Mouse (Mus musculus): ENCODE data around the gene Hcn3. TPM values are rescaled to one million over a fixed set of nuclear protein-coding genes. Genes with fewer than 3 reads are reported as not detected.
A peak's percentile ranks its signal among the peaks of the same experiment; 100 is the strongest.

The Hcn3 gene
- 1.8 and 2.5 TPM in 2 replicates for polyA plus RNA-seq (2014; fragmentation: Nextera tagmentation; extraction: Ambion mirVana)

DNA sequence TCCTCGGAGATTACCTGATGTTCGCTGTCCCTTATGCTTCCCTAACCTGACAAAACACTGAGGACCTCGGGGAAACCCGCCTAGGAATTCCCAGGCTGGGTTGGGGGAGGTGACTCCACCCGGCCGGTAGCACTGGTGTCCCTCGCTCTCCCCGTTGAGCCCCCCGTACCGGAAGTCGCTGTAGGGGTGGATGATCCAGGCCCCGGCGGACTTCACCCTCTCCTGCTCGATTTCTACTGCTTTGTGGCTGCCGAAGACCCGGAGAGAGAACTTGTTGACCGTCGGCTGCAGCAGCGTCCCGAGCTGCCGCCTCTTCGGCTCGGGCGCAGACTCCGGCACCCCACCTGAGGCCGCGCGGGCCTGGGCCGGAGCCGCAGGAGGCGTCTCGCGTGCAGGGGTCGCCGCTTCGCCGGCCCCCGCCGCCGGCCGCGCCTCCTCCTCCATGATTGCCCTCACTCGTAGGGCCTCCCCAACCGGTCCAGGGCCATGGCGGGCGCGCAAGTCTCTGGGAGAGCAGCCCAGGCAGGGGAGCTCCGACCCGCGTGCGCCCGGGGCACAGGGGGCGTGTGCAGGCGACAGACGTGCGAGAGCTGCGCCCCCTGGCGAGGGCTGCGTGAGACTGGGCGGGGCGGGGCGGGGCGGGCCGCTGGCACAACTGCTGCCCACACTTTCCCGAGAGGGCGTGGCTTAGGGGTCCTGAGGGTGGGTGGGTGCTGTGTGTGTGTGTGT is at the start of gene Hcn3:
TSS of gene Hcn3 (minus strand) at position 581 of the 729 bp plus-strand sequence.
- H3K9ac ChIP-seq (ENCODE audit: low read length) = peak within 1 kb of the TSS; percentile 43; the same call in 1 of the 2 replicates
- peak; percentile 67 for ATAC-seq (replicated peaks; ENCODE audit: low FRiP score, low TSS enrichment, low read depth)
- peak within 1 kb of the TSS; percentile 98 for H3K4me2 ChIP-seq (ENCODE audit: low read length)
- under 1% methylated on average over 34 of the region's 66 CpGs for WGBS
- H3K27ac ChIP-seq (ENCODE audit: low read depth) = no peak within 1 kb of the TSS
- H3K27me3 ChIP-seq (replicated peaks; ENCODE audit: control insufficient read depth, insufficient read depth, low read length) = no peaks in the 10 kb centered on the region; the same call in 1 of the 2 replicates
- no peaks in the 10 kb centered on the region for H3K36me3 ChIP-seq (ENCODE audit: control insufficient read depth, insufficient read depth, low read length)
- DNase-seq (ENCODE audit: low spot score) = peak; percentile 81
- peaks cover 9% of the 10 kb centered on the region for H3K4me1 ChIP-seq (replicated peaks; ENCODE audit: control insufficient read depth, insufficient read depth, low read length)
- no peaks in the 10 kb centered on the region for H3K9me3 ChIP-seq (ENCODE audit: control insufficient read depth, low read length)
- H3K4me3 ChIP-seq (ENCODE audit: low read depth, low read length) = peak within 1 kb of the TSS; percentile 57

DNA sequence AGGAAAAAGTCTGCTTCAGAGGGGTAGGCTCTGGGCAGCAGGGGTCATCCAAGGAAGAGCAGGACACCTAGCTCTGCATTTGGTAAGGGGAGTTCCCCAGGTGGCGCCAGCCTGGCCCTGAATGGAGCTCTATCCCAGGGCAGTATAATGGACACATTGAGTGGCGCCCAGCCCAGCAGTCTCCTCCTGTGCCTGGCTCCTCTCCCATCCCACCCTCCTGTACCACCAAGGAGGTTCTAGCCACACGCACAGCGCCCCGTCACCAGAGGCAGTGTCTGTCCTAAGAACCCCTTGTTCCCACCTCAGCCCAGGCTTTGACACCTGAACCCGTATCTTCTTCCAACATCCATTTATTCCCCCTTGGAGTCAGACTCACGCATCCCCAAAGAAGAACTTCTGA is 49.7 kb upstream of the Hcn3 start:
- H3K27me3 ChIP-seq (replicated peaks; ENCODE audit: control insufficient read depth, insufficient read depth, low read length) = no peaks in the 10 kb centered on the region
- no peak overlapping the region for H3K4me2 ChIP-seq (ENCODE audit: low read length)
- no peaks in the 10 kb centered on the region for H3K9me3 ChIP-seq (ENCODE audit: control insufficient read depth, low read length)
- 91% methylated on average over 7 of the region's 7 CpGs for WGBS
- ATAC-seq (replicated peaks; ENCODE audit: low FRiP score, low TSS enrichment, low read depth) (no peak), DNase-seq (ENCODE audit: low spot score) (no peak)
- peaks cover 61% of the 10 kb centered on the region for H3K36me3 ChIP-seq (ENCODE audit: control insufficient read depth, insufficient read depth, low read length)
- no peak overlapping the region for H3K9ac ChIP-seq (ENCODE audit: low read length)
- no peak overlapping the region for H3K4me3 ChIP-seq (ENCODE audit: low read depth, low read length)
- H3K4me1 ChIP-seq (replicated peaks; ENCODE audit: control insufficient read depth, insufficient read depth, low read length) = peaks cover 10% of the 10 kb centered on the region
- no peak overlapping the region for H3K27ac ChIP-seq (ENCODE audit: low read depth)

DNA sequence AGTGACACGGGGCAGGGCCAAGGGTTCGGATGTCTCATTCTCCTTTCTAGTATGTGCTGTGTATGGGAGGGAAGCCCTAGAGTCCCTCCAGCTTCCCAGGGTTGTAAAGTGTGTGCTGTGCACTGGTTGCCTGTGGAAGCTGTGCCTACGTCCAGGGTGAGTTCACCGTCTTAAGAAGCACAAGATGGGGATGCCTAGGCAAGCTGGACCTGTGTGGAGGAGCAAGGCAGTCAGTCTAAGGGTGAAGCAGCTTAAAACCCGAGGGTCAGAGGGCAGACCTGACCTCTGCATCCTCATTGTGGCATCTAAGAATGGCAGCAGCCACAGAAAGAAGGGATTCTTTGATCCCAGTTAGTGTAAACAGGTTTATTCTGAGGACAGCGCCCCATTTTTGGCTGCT is 48.7 kb upstream of the Hcn3 start:
- H3K4me1 ChIP-seq (replicated peaks; ENCODE audit: control insufficient read depth, insufficient read depth, low read length) = peaks cover 9% of the 10 kb centered on the region
- no peak overlapping the region for H3K9ac ChIP-seq (ENCODE audit: low read length)
- no peak overlapping the region for H3K27ac ChIP-seq (ENCODE audit: low read depth)
- H3K4me3 ChIP-seq (ENCODE audit: low read depth, low read length) = no peak overlapping the region
- H3K36me3 ChIP-seq (ENCODE audit: control insufficient read depth, insufficient read depth, low read length) = peaks cover 67% of the 10 kb centered on the region
- no peaks in the 10 kb centered on the region for H3K27me3 ChIP-seq (replicated peaks; ENCODE audit: control insufficient read depth, insufficient read depth, low read length)
- H3K9me3 ChIP-seq (ENCODE audit: control insufficient read depth, low read length) = no peaks in the 10 kb centered on the region
- DNase-seq (ENCODE audit: low spot score) (no peak), ATAC-seq (replicated peaks; ENCODE audit: low FRiP score, low TSS enrichment, low read depth) (no peak)
- H3K4me2 ChIP-seq (ENCODE audit: low read length) = no peak overlapping the region
- 84% methylated on average over 6 of the region's 6 CpGs for WGBS

DNA sequence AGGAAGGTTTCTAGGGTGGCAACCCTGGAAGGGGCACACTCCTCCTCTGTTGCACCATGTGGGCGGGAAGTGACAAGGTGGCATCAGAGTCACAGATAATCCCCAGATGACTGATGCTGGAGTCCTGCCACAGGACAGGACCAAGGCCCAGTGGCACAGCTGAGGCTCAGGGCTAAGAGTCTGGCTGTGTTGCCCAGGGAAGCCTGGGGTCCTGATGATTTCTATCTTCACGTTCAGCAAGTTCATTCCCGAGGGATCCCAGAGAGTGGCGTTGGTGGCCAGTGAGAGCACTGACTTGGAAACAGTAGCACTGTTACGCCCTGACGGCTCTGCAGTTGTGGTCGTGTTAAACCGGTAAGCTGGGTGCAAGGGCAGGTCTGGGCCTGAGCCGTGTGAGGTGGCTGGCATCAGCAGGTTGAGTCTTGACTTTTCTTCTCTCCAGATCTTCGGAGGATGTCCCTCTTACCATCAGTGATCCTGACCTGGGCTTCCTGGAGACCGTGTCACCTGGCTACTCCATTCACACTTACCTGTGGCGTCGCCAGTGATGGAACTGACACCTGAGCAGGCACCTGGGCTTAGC is 48.2 kb upstream of the Hcn3 start:
- 93% methylated on average over 13 of the region's 13 CpGs for WGBS
- Histone ChIP-seq H3K27me3 (replicated peaks; ENCODE audit: control insufficient read depth, insufficient read depth, low read length) (no peaks in the 10 kb centered on the region), H3K27ac (ENCODE audit: low read depth) (no peak overlapping the region), H3K4me2 (ENCODE audit: low read length) (no peak overlapping the region), H3K4me1 (replicated peaks; ENCODE audit: control insufficient read depth, insufficient read depth, low read length) (peaks cover 11% of the 10 kb centered on the region), H3K9ac (ENCODE audit: low read length) (no peak overlapping the region), H3K4me3 (ENCODE audit: low read depth, low read length) (no peak overlapping the region), H3K9me3 (ENCODE audit: control insufficient read depth, low read length) (no peaks in the 10 kb centered on the region), H3K36me3 (ENCODE audit: control insufficient read depth, insufficient read depth, low read length) (peaks cover 67% of the 10 kb centered on the region)
- no peak for ATAC-seq (replicated peaks; ENCODE audit: low FRiP score, low TSS enrichment, low read depth)
- DNase-seq (ENCODE audit: low spot score) = no peak

DNA sequence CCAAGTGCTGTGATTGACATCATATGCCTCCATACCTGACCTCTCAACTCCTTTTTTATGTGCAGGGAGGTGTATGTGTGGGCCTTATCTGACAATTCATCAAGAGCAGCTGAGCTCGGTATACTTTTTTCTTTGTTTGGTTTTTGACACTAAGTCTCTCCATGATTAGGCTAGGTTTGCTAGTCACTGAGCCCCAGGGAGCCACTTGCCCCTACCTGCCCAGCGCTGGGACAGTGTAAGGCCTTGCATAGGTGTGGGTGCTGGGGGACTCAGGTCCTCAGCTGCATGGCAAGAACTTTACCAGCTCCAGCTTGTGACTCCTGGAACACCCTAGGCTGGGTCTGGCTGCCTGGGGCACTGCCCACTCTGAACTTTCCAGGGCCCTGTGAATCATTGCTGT is 46.7 kb upstream of the Hcn3 start:
- H3K36me3 ChIP-seq (ENCODE audit: control insufficient read depth, insufficient read depth, low read length) = peaks cover 67% of the 10 kb centered on the region
- no peak overlapping the region for H3K27ac ChIP-seq (ENCODE audit: low read depth)
- no peak overlapping the region for H3K4me2 ChIP-seq (ENCODE audit: low read length)
- no peaks in the 10 kb centered on the region for H3K9me3 ChIP-seq (ENCODE audit: control insufficient read depth, low read length)
- DNase-seq (ENCODE audit: low spot score) = no peak
- H3K4me3 ChIP-seq (ENCODE audit: low read depth, low read length) = no peak overlapping the region
- H3K4me1 ChIP-seq (replicated peaks; ENCODE audit: control insufficient read depth, insufficient read depth, low read length) = peaks cover 4% of the 10 kb centered on the region
- no peak overlapping the region for H3K9ac ChIP-seq (ENCODE audit: low read length)
- ATAC-seq (replicated peaks; ENCODE audit: low FRiP score, low TSS enrichment, low read depth) = no peak
- 87% methylated on average over 2 of the region's 2 CpGs for WGBS
- H3K27me3 ChIP-seq (replicated peaks; ENCODE audit: control insufficient read depth, insufficient read depth, low read length) = no peaks in the 10 kb centered on the region

DNA sequence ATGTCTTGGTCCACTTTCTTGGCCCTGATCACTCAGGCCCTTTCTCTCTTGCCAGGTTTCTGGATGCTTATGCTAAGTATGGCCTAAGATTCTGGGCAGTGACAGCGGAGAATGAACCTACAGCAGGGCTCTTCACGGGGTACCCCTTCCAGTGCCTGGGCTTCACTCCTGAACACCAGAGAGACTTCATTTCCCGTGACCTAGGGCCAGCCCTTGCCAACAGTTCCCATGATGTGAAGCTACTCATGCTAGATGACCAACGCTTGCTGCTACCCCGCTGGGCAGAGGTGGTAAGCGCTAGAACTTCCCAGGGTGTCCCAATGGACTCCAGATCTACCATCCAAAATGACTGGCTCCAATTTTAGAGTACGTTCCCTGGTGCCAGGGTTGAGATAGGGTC is 46.1 kb upstream of the Hcn3 start:
- Histone ChIP-seq H3K9me3 (ENCODE audit: control insufficient read depth, low read length) (no peaks in the 10 kb centered on the region), H3K4me3 (ENCODE audit: low read depth, low read length) (no peak overlapping the region), H3K36me3 (ENCODE audit: control insufficient read depth, insufficient read depth, low read length) (peaks cover 67% of the 10 kb centered on the region), H3K9ac (ENCODE audit: low read length) (no peak overlapping the region), H3K4me2 (ENCODE audit: low read length) (no peak overlapping the region), H3K27ac (ENCODE audit: low read depth) (no peak overlapping the region), H3K27me3 (replicated peaks; ENCODE audit: control insufficient read depth, insufficient read depth, low read length) (no peaks in the 10 kb centered on the region), H3K4me1 (replicated peaks; ENCODE audit: control insufficient read depth, insufficient read depth, low read length) (peaks cover 4% of the 10 kb centered on the region)
- WGBS = 95% methylated on average over 7 of the region's 7 CpGs
- no peak for ATAC-seq (replicated peaks; ENCODE audit: low FRiP score, low TSS enrichment, low read depth)
- DNase-seq (ENCODE audit: low spot score) = no peak

DNA sequence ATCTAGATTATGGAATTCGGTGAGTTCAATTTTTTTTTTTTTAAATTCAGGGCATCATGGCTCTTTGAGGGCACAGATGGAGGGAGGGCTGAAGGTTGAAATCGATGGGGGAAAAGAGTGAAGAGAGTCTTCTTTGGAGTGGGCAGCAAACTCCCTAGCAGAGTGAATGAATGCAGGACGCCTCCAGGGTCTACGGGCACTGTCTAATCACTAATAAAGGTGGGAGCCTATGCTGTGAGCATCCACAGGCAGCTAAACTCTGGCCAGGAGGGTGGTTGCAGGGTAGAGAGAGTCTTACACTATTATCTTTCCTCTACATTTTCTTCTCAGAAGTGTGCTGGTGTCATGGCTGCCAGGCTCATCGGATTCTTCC is 43.1 kb upstream of the Hcn3 start:
- ATAC-seq (replicated peaks; ENCODE audit: low FRiP score, low TSS enrichment, low read depth) (peak; percentile 14; the same call in 1 of the 2 replicates), DNase-seq (ENCODE audit: low spot score) (no peak)
- no peak overlapping the region for H3K27ac ChIP-seq (ENCODE audit: low read depth)
- peaks cover 4% of the 10 kb centered on the region for H3K4me1 ChIP-seq (replicated peaks; ENCODE audit: control insufficient read depth, insufficient read depth, low read length)
- peaks cover 38% of the 10 kb centered on the region for H3K36me3 ChIP-seq (ENCODE audit: control insufficient read depth, insufficient read depth, low read length)
- peak overlapping the region; percentile 67 for H3K4me3 ChIP-seq (ENCODE audit: low read depth, low read length)
- WGBS = 31% methylated on average over 5 of the region's 5 CpGs
- H3K9me3 ChIP-seq (ENCODE audit: control insufficient read depth, low read length) = no peaks in the 10 kb centered on the region
- no peaks in the 10 kb centered on the region for H3K27me3 ChIP-seq (replicated peaks; ENCODE audit: control insufficient read depth, insufficient read depth, low read length)
- peak overlapping the region; percentile 68 for H3K4me2 ChIP-seq (ENCODE audit: low read length)
- peak overlapping the region; percentile 49 for H3K9ac ChIP-seq (ENCODE audit: low read length)

DNA sequence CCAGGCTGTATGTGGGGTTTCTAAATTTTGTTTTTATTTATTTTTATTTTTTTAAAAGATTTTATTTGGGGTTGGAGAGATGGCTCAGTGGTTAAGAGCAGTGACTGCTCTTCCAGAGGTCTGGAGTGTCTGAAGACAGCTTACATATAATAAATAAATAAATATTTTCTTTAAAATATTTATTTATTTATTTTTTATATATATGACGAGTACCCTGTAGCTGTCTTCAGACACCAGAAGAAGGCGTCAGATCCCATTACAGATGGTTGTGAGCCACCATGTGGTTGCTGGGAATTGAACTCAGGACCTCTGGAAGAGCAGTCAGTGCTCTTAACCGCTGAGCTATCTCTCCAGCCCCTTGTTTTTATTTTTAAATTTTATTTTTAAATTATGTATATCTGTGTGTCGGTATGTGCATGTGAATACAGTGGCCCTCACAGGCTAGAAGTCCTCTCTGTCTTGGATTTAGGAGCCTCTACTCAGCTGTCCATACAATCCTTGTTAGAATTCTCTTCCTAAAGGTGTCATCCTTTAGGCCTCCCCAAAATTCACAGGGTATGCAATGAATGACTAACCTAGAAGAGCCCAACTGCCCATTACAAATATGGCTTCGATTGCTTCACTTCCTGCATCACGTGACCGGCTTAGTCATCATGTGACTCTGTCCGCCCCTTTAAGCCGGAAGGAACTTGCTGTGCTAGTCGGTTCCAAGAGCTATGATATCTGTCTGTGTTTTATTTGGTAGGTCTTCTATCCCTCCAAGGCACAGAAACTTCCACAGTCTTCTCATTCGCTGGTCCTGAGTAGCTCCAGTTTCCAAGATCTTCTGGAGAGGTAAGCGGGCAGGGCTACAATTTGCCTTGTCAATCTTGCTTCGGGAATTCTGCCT is 42.5 kb upstream of the Hcn3 start, which contains the start of gene Gba:
TSS of gene Gba (plus strand) at position 676 of the 889 bp plus-strand sequence.
- peak within 1 kb of the TSS; percentile 67 for H3K4me3 ChIP-seq (ENCODE audit: low read depth, low read length)
- H3K9ac ChIP-seq (ENCODE audit: low read length) = peak within 1 kb of the TSS; percentile 49
- peaks cover 32% of the 10 kb centered on the region for H3K36me3 ChIP-seq (ENCODE audit: control insufficient read depth, insufficient read depth, low read length)
- peak; percentile 92 for DNase-seq (ENCODE audit: low spot score)
- peaks cover 4% of the 10 kb centered on the region for H3K4me1 ChIP-seq (replicated peaks; ENCODE audit: control insufficient read depth, insufficient read depth, low read length)
- no peaks in the 10 kb centered on the region for H3K27me3 ChIP-seq (replicated peaks; ENCODE audit: control insufficient read depth, insufficient read depth, low read length)
- no peak within 1 kb of the TSS for H3K27ac ChIP-seq (ENCODE audit: low read depth)
- WGBS = 23% methylated on average over 13 of the region's 13 CpGs
- H3K4me2 ChIP-seq (ENCODE audit: low read length) = peak within 1 kb of the TSS; percentile 68
- no peaks in the 10 kb centered on the region for H3K9me3 ChIP-seq (ENCODE audit: control insufficient read depth, low read length)
- peak; percentile 92 for ATAC-seq (replicated peaks; ENCODE audit: low FRiP score, low TSS enrichment, low read depth)

Data from intestine, embryonic 14.5 days (tissue).